Mouse (Mus musculus): Measurements from ENCODE around the gene Cdc16. TPM values are rescaled to one million over a fixed set of nuclear protein-coding genes. Genes with fewer than 3 reads are reported as not detected.

Gene Cdc16
- total RNA-seq, 4 experiments from 2014 or later: 57.9 to 64.6 (median 61.9) TPM

- no peak for DNase-seq
Measured at GRCm38 (mm10) chr8:13828598-13829172, 71.2 kb downstream of the Cdc16 start.

Other genes starting within 250 kb of the Cdc16 start
- gene 1700029H14Rik, start 195.2 kb upstream of the Cdc16 start, total RNA-seq (2022): not detected
- gene Rasa3, start 80.1 kb upstream of the Cdc16 start, total RNA-seq (2022): 10 to 100 TPM; 27.8 to 46.6 (median 33.1) TPM
- under 1 TPM in 3 of 4 experiments, not detected in 1; 0.37 to 0.67 (median 0.45) TPM for gene Cfap97d2, start 51.8 kb upstream of the Cdc16 start, total RNA-seq (2022)
- gene Upf3a, start 27.9 kb downstream of the Cdc16 start, total RNA-seq (2022): 10 to 100 TPM; 24.9 to 36.0 (median 32.3) TPM
- gene AF366264, start 80.7 kb downstream of the Cdc16 start, total RNA-seq (2022): not detected
- gene Champ1, start 112.0 kb downstream of the Cdc16 start, total RNA-seq (2022): 10 to 100 TPM; 23.3 to 30.3 (median 29.1) TPM
- gene Coprs, start 132.6 kb downstream of the Cdc16 start, total RNA-seq (2022): 10 to 100 TPM; 15.6 to 19.5 (median 18.3) TPM

Data from adrenal gland, adult 8-10 months (tissue).